Mouse (Mus musculus): ENCODE results near the gene Atxn1. TPM values are rescaled to one million over a fixed set of nuclear protein-coding genes. Genes with fewer than 3 reads are reported as not detected.

The Atxn1 gene
- total RNA-seq, 1 experiment from 2014 or later = 19.8 TPM

GRCm38 (mm10) chr13:45797696-45798095 lies 167.1 kb downstream of the Atxn1 start:
- ATAC-seq (replicated peaks in 1 of 2; ENCODE audit: insufficient read depth in 1 of 2, low FRiP score in 2 of 2, low TSS enrichment in 1 of 2, low read depth in 1 of 2, poor library complexity in 2 of 2, severe bottlenecking in 2 of 2) = peak; percentile 27 to 48; a peak in 2 of 4 replicates

- no peak for ATAC-seq (replicated peaks in 1 of 2; ENCODE audit: insufficient read depth in 1 of 2, low FRiP score in 2 of 2, low TSS enrichment in 1 of 2, low read depth in 1 of 2, poor library complexity in 2 of 2, severe bottlenecking in 2 of 2)
Observed at GRCm38 (mm10) chr13:45796286-45796685, 168.5 kb downstream of the Atxn1 start.

GRCm38 (mm10) chr13:45793796-45794195 lies 171.0 kb downstream of the Atxn1 start:
- no peak for ATAC-seq (replicated peaks in 1 of 2; ENCODE audit: insufficient read depth in 1 of 2, low FRiP score in 2 of 2, low TSS enrichment in 1 of 2, low read depth in 1 of 2, poor library complexity in 2 of 2, severe bottlenecking in 2 of 2)

GRCm38 (mm10) chr13:45786409-45786808 lies 178.4 kb downstream of the Atxn1 start:
- ATAC-seq (replicated peaks in 1 of 2; ENCODE audit: insufficient read depth in 1 of 2, low FRiP score in 2 of 2, low TSS enrichment in 1 of 2, low read depth in 1 of 2, poor library complexity in 2 of 2, severe bottlenecking in 2 of 2) = peak in 1 of 2 experiments; percentile 17; a peak in 1 of 4 replicates

GRCm38 (mm10) chr13:45783681-45784080 lies 181.1 kb downstream of the Atxn1 start:
- no peak for ATAC-seq (replicated peaks in 1 of 2; ENCODE audit: insufficient read depth in 1 of 2, low FRiP score in 2 of 2, low TSS enrichment in 1 of 2, low read depth in 1 of 2, poor library complexity in 2 of 2, severe bottlenecking in 2 of 2)

GRCm38 (mm10) chr13:45778750-45779149 lies 186.1 kb downstream of the Atxn1 start:
- ATAC-seq (replicated peaks in 1 of 2; ENCODE audit: insufficient read depth in 1 of 2, low FRiP score in 2 of 2, low TSS enrichment in 1 of 2, low read depth in 1 of 2, poor library complexity in 2 of 2, severe bottlenecking in 2 of 2) = no peak

- no peak for ATAC-seq (replicated peaks in 1 of 2; ENCODE audit: insufficient read depth in 1 of 2, low FRiP score in 2 of 2, low TSS enrichment in 1 of 2, low read depth in 1 of 2, poor library complexity in 2 of 2, severe bottlenecking in 2 of 2)
Observed at GRCm38 (mm10) chr13:45778171-45778570, 186.6 kb downstream of the Atxn1 start.

- ATAC-seq (replicated peaks in 1 of 2; ENCODE audit: insufficient read depth in 1 of 2, low FRiP score in 2 of 2, low TSS enrichment in 1 of 2, low read depth in 1 of 2, poor library complexity in 2 of 2, severe bottlenecking in 2 of 2) = no peak
Observed at GRCm38 (mm10) chr13:45775516-45775915, 189.3 kb downstream of the Atxn1 start.

- ATAC-seq (replicated peaks in 1 of 2; ENCODE audit: insufficient read depth in 1 of 2, low FRiP score in 2 of 2, low TSS enrichment in 1 of 2, low read depth in 1 of 2, poor library complexity in 2 of 2, severe bottlenecking in 2 of 2) = no peak
Observed at GRCm38 (mm10) chr13:45773381-45774168, 191.2 kb downstream of the Atxn1 start.

GRCm38 (mm10) chr13:45769757-45770156 lies 195.1 kb downstream of the Atxn1 start:
- ATAC-seq (replicated peaks in 1 of 2; ENCODE audit: insufficient read depth in 1 of 2, low FRiP score in 2 of 2, low TSS enrichment in 1 of 2, low read depth in 1 of 2, poor library complexity in 2 of 2, severe bottlenecking in 2 of 2) = no peak

GRCm38 (mm10) chr13:45768250-45768649 lies 196.6 kb downstream of the Atxn1 start:
- no peak for ATAC-seq (replicated peaks in 1 of 2; ENCODE audit: insufficient read depth in 1 of 2, low FRiP score in 2 of 2, low TSS enrichment in 1 of 2, low read depth in 1 of 2, poor library complexity in 2 of 2, severe bottlenecking in 2 of 2)

- ATAC-seq (replicated peaks in 1 of 2; ENCODE audit: insufficient read depth in 1 of 2, low FRiP score in 2 of 2, low TSS enrichment in 1 of 2, low read depth in 1 of 2, poor library complexity in 2 of 2, severe bottlenecking in 2 of 2) = no peak
Observed at GRCm38 (mm10) chr13:45764354-45764753, 200.5 kb downstream of the Atxn1 start.

GRCm38 (mm10) chr13:45762278-45762677 lies 202.5 kb downstream of the Atxn1 start:
- no peak for ATAC-seq (replicated peaks in 1 of 2; ENCODE audit: insufficient read depth in 1 of 2, low FRiP score in 2 of 2, low TSS enrichment in 1 of 2, low read depth in 1 of 2, poor library complexity in 2 of 2, severe bottlenecking in 2 of 2)

GRCm38 (mm10) chr13:45754483-45754882 lies 210.3 kb downstream of the Atxn1 start:
- ATAC-seq (replicated peaks in 1 of 2; ENCODE audit: insufficient read depth in 1 of 2, low FRiP score in 2 of 2, low TSS enrichment in 1 of 2, low read depth in 1 of 2, poor library complexity in 2 of 2, severe bottlenecking in 2 of 2) = no peak

- no peak for ATAC-seq (replicated peaks in 1 of 2; ENCODE audit: insufficient read depth in 1 of 2, low FRiP score in 2 of 2, low TSS enrichment in 1 of 2, low read depth in 1 of 2, poor library complexity in 2 of 2, severe bottlenecking in 2 of 2)
Observed at GRCm38 (mm10) chr13:45752498-45752897, 212.3 kb downstream of the Atxn1 start.

- no peak for ATAC-seq (replicated peaks in 1 of 2; ENCODE audit: insufficient read depth in 1 of 2, low FRiP score in 2 of 2, low TSS enrichment in 1 of 2, low read depth in 1 of 2, poor library complexity in 2 of 2, severe bottlenecking in 2 of 2)
Observed at GRCm38 (mm10) chr13:45751231-45751630, 213.6 kb downstream of the Atxn1 start.

GRCm38 (mm10) chr13:45750627-45751026 lies 214.2 kb downstream of the Atxn1 start:
- ATAC-seq (replicated peaks in 1 of 2; ENCODE audit: insufficient read depth in 1 of 2, low FRiP score in 2 of 2, low TSS enrichment in 1 of 2, low read depth in 1 of 2, poor library complexity in 2 of 2, severe bottlenecking in 2 of 2) = no peak

- peak; percentile 50 to 54 for ATAC-seq (replicated peaks in 1 of 2; ENCODE audit: insufficient read depth in 1 of 2, low FRiP score in 2 of 2, low TSS enrichment in 1 of 2, low read depth in 1 of 2, poor library complexity in 2 of 2, severe bottlenecking in 2 of 2)
Observed at GRCm38 (mm10) chr13:45749937-45750336, 214.9 kb downstream of the Atxn1 start.

GRCm38 (mm10) chr13:45749222-45749621 lies 215.6 kb downstream of the Atxn1 start:
- ATAC-seq (replicated peaks in 1 of 2; ENCODE audit: insufficient read depth in 1 of 2, low FRiP score in 2 of 2, low TSS enrichment in 1 of 2, low read depth in 1 of 2, poor library complexity in 2 of 2, severe bottlenecking in 2 of 2) = no peak

All from hematopoietic stem cell, adult 5-6 weeks (primary cell).